Mouse (Mus musculus) liver, postnatal 0 days (tissue): ENCODE data around the gene Gm8237. TPM values are rescaled to one million over a fixed set of nuclear protein-coding genes. Genes with fewer than 3 reads are reported as not detected.

ENCODE experiments used
- polyA plus RNA-seq: library from polyadenylated mRNA; unstranded; fragments of >200 nt; fragmentation: Nextera tagmentation; extraction: Ambion mirVana; gene quantifications from 2 replicates; pipeline ENCODE4 v1.2.1, GENCODE M21; 2015

Gene Gm8237
- polyA plus RNA-seq, 1 experiment from 2014 or later, result not detected

Other genes with a start within 250 kb of the Gm8237 start
- not detected in 2 replicates for gene Gm8265, start 247.4 kb downstream of the Gm8237 start, polyA plus RNA-seq
- not detected in 2 replicates for gene Gm9603, start 192.9 kb downstream of the Gm8237 start, polyA plus RNA-seq
- not detected in 2 replicates for gene Gm3373, start 138.8 kb downstream of the Gm8237 start, polyA plus RNA-seq
- gene Gm3383, start 72.4 kb downstream of the Gm8237 start, polyA plus RNA-seq, result not detected in 2 replicates
- not detected in 2 replicates for gene Gm3424, start 50.1 kb downstream of the Gm8237 start, polyA plus RNA-seq
- not detected in 2 replicates for gene Gm3248, start 81.4 kb upstream of the Gm8237 start, polyA plus RNA-seq
- not detected in 2 replicates for gene Gm3453, start 98.8 kb upstream of the Gm8237 start, polyA plus RNA-seq
- not detected in 2 replicates for gene Gm6337, start 177.9 kb upstream of the Gm8237 start, polyA plus RNA-seq
- gene Gm8206, start 213.6 kb upstream of the Gm8237 start, polyA plus RNA-seq, result not detected in 2 replicates
- not detected in 2 replicates for gene Gm3468, start 228.3 kb upstream of the Gm8237 start, polyA plus RNA-seq
- not detected in 2 replicates for gene Gm3476, start 245.4 kb upstream of the Gm8237 start, polyA plus RNA-seq